Mouse (Mus musculus) bone marrow macrophage, adult 2 months (primary cell): ENCODE results near the gene Gm11562.

Experiments used
- CTCF ChIP-seq: IDR thresholded peaks from 2 replicates; pipeline ENCODE4 v1.5.1; 2012; ENCODE audit warnings: low read depth, mild to moderate bottlenecking, low read length, moderate library complexity
- POLR2A ChIP-seq: IDR thresholded peaks from 2 replicates; pipeline ENCODE4 v1.6.1; 2012; ENCODE audit warnings: mild to moderate bottlenecking, low read depth, low read length, borderline replicate concordance

DNA sequence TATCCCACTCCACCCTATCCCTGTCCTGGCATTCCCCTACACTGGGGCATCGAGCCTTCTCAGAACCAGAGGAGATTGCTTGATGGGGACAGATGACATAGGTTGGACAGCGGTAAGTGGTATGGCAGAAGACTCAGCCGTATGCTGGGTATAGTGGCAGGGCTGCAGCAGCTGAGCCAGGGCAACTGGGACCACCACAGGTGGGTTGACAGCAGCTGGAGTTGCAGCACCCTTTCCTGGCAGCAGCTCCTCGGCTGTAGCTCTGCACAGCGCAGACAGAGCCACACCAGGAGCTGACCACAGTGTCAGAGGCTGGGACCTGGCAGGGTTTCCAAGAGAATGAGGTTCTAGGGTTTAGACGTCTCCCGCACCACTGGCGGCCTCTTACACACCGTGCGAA is 42.6 kb upstream of the Gm11562 start:
- TF ChIP-seq CTCF: no peak
- TF ChIP-seq POLR2A: no peak
